Mouse (Mus musculus): ENCODE results near the gene Pdhx.

GRCm38 (mm10) chr2:103082853-103083252 is 9.5 kb upstream of the Pdhx start:
- TF ChIP-seq CTCF (IDR thresholded peaks at IDR 0.05) (no peak), EP300 (IDR thresholded peaks at IDR 0.05) (no peak)

Data from lung, postnatal 0 days (tissue).